Mouse (Mus musculus) bone marrow macrophage, adult 2 months (primary cell): Measurements from ENCODE around the gene Esrrg.

Experiments
- CTCF ChIP-seq: IDR thresholded peaks from 2 replicates; pipeline ENCODE4 v1.5.1; 2012; ENCODE audit warnings: low read depth, mild to moderate bottlenecking, low read length, moderate library complexity
- POLR2A ChIP-seq: IDR thresholded peaks from 2 replicates; pipeline ENCODE4 v1.6.1; 2012; ENCODE audit warnings: mild to moderate bottlenecking, low read depth, low read length, borderline replicate concordance

DNA sequence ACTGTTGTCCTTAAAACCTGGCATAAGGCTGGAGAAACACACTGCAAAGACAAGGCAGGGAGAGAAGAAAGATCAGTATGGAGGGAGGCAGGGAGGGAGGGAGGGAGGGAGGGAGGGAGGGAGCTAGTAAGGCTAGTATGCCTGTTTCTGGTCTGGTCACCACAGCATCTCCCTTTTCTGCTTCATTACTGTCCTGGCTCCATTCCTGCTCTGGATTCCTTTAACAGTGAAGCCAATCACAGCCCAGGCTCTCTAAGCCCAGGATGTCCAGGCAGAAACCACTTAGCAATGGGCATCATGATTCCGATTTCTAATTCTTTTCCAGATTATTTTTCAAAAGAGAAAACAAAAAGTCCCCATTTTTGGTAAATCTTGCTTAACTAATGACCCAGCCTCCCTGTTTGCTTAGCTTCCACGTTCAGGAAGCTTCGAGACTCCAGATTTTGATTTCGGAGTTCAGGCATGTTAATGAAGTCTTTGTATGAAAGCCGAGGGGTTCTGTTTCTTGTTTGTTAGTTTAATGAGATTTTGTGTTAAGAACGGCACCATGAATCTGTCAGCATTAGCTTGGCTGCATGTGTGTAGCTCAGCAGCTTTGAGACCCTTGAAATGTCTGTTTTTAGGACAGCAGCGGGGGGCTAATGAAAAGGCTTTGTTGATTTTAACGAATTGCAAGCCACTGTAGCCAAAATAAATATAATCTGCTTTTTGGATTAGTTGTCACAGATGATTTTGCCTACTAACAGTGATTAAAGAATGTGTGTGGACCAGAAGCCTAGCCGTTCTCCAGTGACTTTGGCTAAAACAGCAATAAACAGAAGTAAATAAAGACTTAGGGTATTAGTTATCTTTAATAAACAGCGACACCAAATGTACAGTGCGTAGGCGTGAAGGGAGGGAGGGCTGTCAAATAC is 199.1 kb downstream of the Esrrg start:
- TF ChIP-seq CTCF (no peak), POLR2A (no peak)
